Mouse (Mus musculus): ENCODE results near the gene Ogn. TPM values are rescaled to one million over a fixed set of nuclear protein-coding genes. Genes with fewer than 3 reads are reported as not detected.

Gene Ogn
- total and polyA plus RNA-seq, 3 experiments: 27.4 to 74.7 (median 69.0) TPM

- intact Hi-C loops (cut with DNase I): loop anchor here (5.0 kb wide), 1 partner anchor 434 kb away; the partner anchor contains the start of gene Card19
- Histone ChIP-seq H3K27me3 (ENCODE audit: control insufficient read depth, insufficient read depth, low read length) (no peaks in the 10 kb centered on the region), H3K79me2 (replicated peaks; ENCODE audit: control insufficient read depth, insufficient read depth, low read length) (no peaks in the 10 kb centered on the region), H3K36me3 (ENCODE audit: control insufficient read depth, insufficient read depth, low read length) (no peaks in the 10 kb centered on the region; the same call in 1 of the 2 replicates), H3K4me3 (no peak overlapping the region), H3K9ac (ENCODE audit: low read depth, low read length) (no peak overlapping the region), H3K4me1 (ENCODE audit: control insufficient read depth, insufficient read depth, low read length) (peaks cover 2% of the 10 kb centered on the region; the same call in 1 of the 2 replicates), H3K27ac (no peak overlapping the region)
- 18% methylated on average over 2 of the region's 2 CpGs for WGBS
- TF ChIP-seq CTCF (IDR thresholded peaks at IDR 0.05) (no peak), POLR2A (IDR thresholded peaks at IDR 0.05; ENCODE audit: insufficient read depth, low read depth, low read length) (no peak), EP300 (IDR thresholded peaks at IDR 0.05; ENCODE audit: insufficient read depth, low read depth, low read length) (no peak)
- no peak for DNase-seq
Measured at GRCm38 (mm10) chr13:49651136-49651535, 43.3 kb downstream of the Ogn start.

DNA sequence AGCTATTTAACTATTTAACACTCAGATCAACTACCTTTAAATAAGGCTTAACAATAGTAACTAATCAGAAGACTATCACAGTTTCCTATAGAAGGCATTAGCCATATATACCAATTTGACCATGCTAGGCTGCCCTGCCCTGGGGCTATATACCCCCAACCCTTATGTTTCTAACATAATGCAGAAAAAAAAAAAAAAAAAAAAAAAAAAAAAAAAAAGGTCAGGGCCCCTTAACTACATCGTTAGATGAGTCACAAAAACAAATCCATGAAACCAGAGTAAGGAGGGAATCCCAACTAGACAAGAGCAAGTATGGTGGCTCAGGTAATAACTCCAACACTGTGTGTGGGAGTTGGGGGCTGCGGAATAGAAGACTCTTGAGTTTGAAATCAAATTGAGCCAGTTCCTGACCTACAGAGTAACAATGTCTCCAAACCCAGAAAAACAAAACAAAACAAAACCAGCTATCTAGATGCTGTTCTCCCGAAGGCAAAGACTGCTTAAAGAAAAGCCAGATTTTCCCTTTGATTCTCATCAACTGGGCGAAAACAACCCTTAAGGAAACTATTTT is 44.0 kb downstream of the Ogn start:
- DNase-seq: no peak
- intact Hi-C loops (cut with DNase I): loop anchor here (5.0 kb wide), 1 partner anchor 435 kb away; the partner anchor contains the start of gene Card19
- Histone ChIP-seq H3K36me3 (ENCODE audit: control insufficient read depth, insufficient read depth, low read length) (no peaks in the 10 kb centered on the region; the same call in 1 of the 2 replicates), H3K79me2 (replicated peaks; ENCODE audit: control insufficient read depth, insufficient read depth, low read length) (no peaks in the 10 kb centered on the region), H3K4me1 (ENCODE audit: control insufficient read depth, insufficient read depth, low read length) (peaks cover 2% of the 10 kb centered on the region; the same call in 1 of the 2 replicates), H3K4me3 (peak overlapping the region; percentile 76), H3K9ac (ENCODE audit: low read depth, low read length) (no peak overlapping the region), H3K27ac (no peak overlapping the region), H3K27me3 (ENCODE audit: control insufficient read depth, insufficient read depth, low read length) (no peaks in the 10 kb centered on the region)
- TF ChIP-seq CTCF (IDR thresholded peaks at IDR 0.05) (no peak), EP300 (IDR thresholded peaks at IDR 0.05; ENCODE audit: insufficient read depth, low read depth, low read length) (no peak), POLR2A (IDR thresholded peaks at IDR 0.05; ENCODE audit: insufficient read depth, low read depth, low read length) (no peak)
- WGBS: 3% methylated on average over 4 of the region's 4 CpGs

- peak; percentile 98 to 99 for DNase-seq
- Histone ChIP-seq H3K4me1 (ENCODE audit: control insufficient read depth, insufficient read depth, low read length) (peaks cover 2% of the 10 kb centered on the region; the same call in 1 of the 2 replicates), H3K79me2 (replicated peaks; ENCODE audit: control insufficient read depth, insufficient read depth, low read length) (no peaks in the 10 kb centered on the region), H3K27ac (peak within 1 kb of the TSS; percentile 83), H3K27me3 (ENCODE audit: control insufficient read depth, insufficient read depth, low read length) (no peaks in the 10 kb centered on the region), H3K9ac (ENCODE audit: low read depth, low read length) (peak within 1 kb of the TSS; percentile 85), H3K36me3 (ENCODE audit: control insufficient read depth, insufficient read depth, low read length) (no peaks in the 10 kb centered on the region; the same call in 1 of the 2 replicates), H3K4me3 (peak within 1 kb of the TSS; percentile 76)
- intact Hi-C loops (cut with DNase I): loop anchor here (5.0 kb wide), 1 partner anchor 435 kb away; the partner anchor contains the start of gene Card19
- under 1% methylated on average over 68 of the region's 68 CpGs for WGBS
- TF ChIP-seq EP300 (IDR thresholded peaks at IDR 0.05; ENCODE audit: insufficient read depth, low read depth, low read length) (peak; percentile 48; the same call in 1 of the 2 replicates), POLR2A (IDR thresholded peaks at IDR 0.05; ENCODE audit: insufficient read depth, low read depth, low read length) (no peak), CTCF (IDR thresholded peaks at IDR 0.05) (no peak)
Measured at GRCm38 (mm10) chr13:49652481-49653179, 44.8 kb downstream of the Ogn start, which contains the start of the genes Cenpp and Nol8. Gene Cenpp (minus strand): TSS chr13:49652785. Gene Nol8 (plus strand): TSS chr13:49653078.

- Histone ChIP-seq H3K4me3 (peak overlapping the region; percentile 76), H3K27ac (peak overlapping the region; percentile 83), H3K4me1 (ENCODE audit: control insufficient read depth, insufficient read depth, low read length) (peaks cover 2% of the 10 kb centered on the region; the same call in 1 of the 2 replicates), H3K79me2 (replicated peaks; ENCODE audit: control insufficient read depth, insufficient read depth, low read length) (no peaks in the 10 kb centered on the region), H3K36me3 (ENCODE audit: control insufficient read depth, insufficient read depth, low read length) (no peaks in the 10 kb centered on the region; the same call in 1 of the 2 replicates), H3K27me3 (ENCODE audit: control insufficient read depth, insufficient read depth, low read length) (no peaks in the 10 kb centered on the region), H3K9ac (ENCODE audit: low read depth, low read length) (peak overlapping the region; percentile 85)
- WGBS: under 1% methylated on average over 16 of the region's 16 CpGs
- TF ChIP-seq POLR2A (IDR thresholded peaks at IDR 0.05; ENCODE audit: insufficient read depth, low read depth, low read length) (peak; percentile 75), CTCF (IDR thresholded peaks at IDR 0.05) (no peak)
- DNase-seq: peak in 1 of 2 experiments; percentile 67
- intact Hi-C loops (cut with DNase I): loop anchor here (5.0 kb wide), 1 partner anchor 436 kb away; the partner anchor contains the start of gene Card19
Measured at GRCm38 (mm10) chr13:49653180-49653541, 45.3 kb downstream of the Ogn start.

Other genes starting within 250 kb of the Ogn start
- 1 to 10 TPM; 6.7 to 7.3 TPM for gene Ippk, start 186.8 kb upstream of the Ogn start, total RNA-seq (2021)
- gene Ippk, start 186.8 kb upstream of the Ogn start, polyA plus RNA-seq (2012; rRNA removed): 4.3 and 6.9 TPM in 2 replicates
- gene Tes3-ps, start 114.7 kb upstream of the Ogn start, total RNA-seq (2021): 1 to 10 TPM in 1 of 2 experiments, under 1 TPM in 1; 0.99 to 1.4 TPM
- gene Tes3-ps, start 114.7 kb upstream of the Ogn start, polyA plus RNA-seq (2012; rRNA removed): 0.08 and 0.09 TPM in 2 replicates
- 10 to 100 TPM; 13.4 to 15.4 TPM for gene Ecm2, start 103.2 kb upstream of the Ogn start, total RNA-seq (2021)
- gene Ecm2, start 103.2 kb upstream of the Ogn start, polyA plus RNA-seq (2012; rRNA removed): 8.2 and 14.8 TPM in 2 replicates
- 10 to 100 TPM; 13.8 to 16.7 TPM for gene Aspn, start 63.6 kb upstream of the Ogn start, total RNA-seq (2021)
- 4.3 and 12.0 TPM in 2 replicates for gene Aspn, start 63.6 kb upstream of the Ogn start, polyA plus RNA-seq (2012; rRNA removed)
- 1 to 10 TPM; 1.1 to 1.6 TPM for gene Omd, start 25.6 kb upstream of the Ogn start, total RNA-seq (2021)
- 0.94 and 1.2 TPM in 2 replicates for gene Omd, start 25.6 kb upstream of the Ogn start, polyA plus RNA-seq (2012; rRNA removed)
- 1 to 10 TPM; 1.8 to 2.4 TPM for gene Cenpp, start 44.7 kb downstream of the Ogn start, total RNA-seq (2021)
- gene Cenpp, start 44.7 kb downstream of the Ogn start, polyA plus RNA-seq (2012; rRNA removed): 0.57 and 1.1 TPM in 2 replicates
- 10 to 100 TPM; 19.3 to 19.4 TPM for gene Nol8, start 45.0 kb downstream of the Ogn start, total RNA-seq (2021)
- 1.4 and 3.2 TPM in 2 replicates for gene Nol8, start 45.0 kb downstream of the Ogn start, polyA plus RNA-seq (2012; rRNA removed)
- 10 to 100 TPM; 52.2 to 75.0 TPM for gene Iars, start 74.1 kb downstream of the Ogn start, total RNA-seq (2021)
- 19.4 and 38.1 TPM in 2 replicates for gene Iars, start 74.1 kb downstream of the Ogn start, polyA plus RNA-seq (2012; rRNA removed)
- under 1 TPM; 0.10 to 0.32 TPM for gene Gm30302, start 191.0 kb downstream of the Ogn start, total RNA-seq (2021)
- gene Gm30302, start 191.0 kb downstream of the Ogn start, polyA plus RNA-seq (2012; rRNA removed): 0.18 and 0.25 TPM in 2 replicates

Measured in heart, adult 2 months (tissue).